Mouse (Mus musculus) E14TG2a.4 (cell line): ENCODE results near the gene Clstn3.

Experiments
- CTCF ChIP-seq: conservative IDR thresholded peaks from 2 replicates; pipeline ENCODE4 v1.5.1; 2014; ENCODE audit warnings: low read length
- NANOG ChIP-seq: IDR thresholded peaks from 2 replicates; pipeline ENCODE4 v1.6.1; 2014; ENCODE audit warnings: borderline replicate concordance, low read length, mixed read lengths

- TF ChIP-seq CTCF (no peak), NANOG (no peak)
Observed at GRCm38 (mm10) chr6:124446459-124446858, 18.1 kb downstream of the Clstn3 start.
